Mouse (Mus musculus) bone marrow, adult 2 months (tissue): ENCODE measurements around the gene Gm21731.
"Not testable (repeated sequence)": the region's sequence is repeated elsewhere in the genome, so short reads cannot be mapped to it uniquely, and the experiment has no call there.

Experiments used
- CTCF ChIP-seq: fragments of 200-500 bp; IDR thresholded peaks from 2 replicates; pipeline ENCODE4 v1.5.1; 2011; ENCODE audit warnings: low read length, control low read depth; ENCODE audit not compliant: control insufficient read depth, insufficient read depth
- POLR2A ChIP-seq: fragments of 200-500 bp; IDR thresholded peaks from 2 replicates; pipeline ENCODE4 v1.6.1; 2011; ENCODE audit warnings: low read depth, mild to moderate bottlenecking, control low read depth, low read length, borderline replicate concordance; ENCODE audit not compliant: control insufficient read depth

DNA sequence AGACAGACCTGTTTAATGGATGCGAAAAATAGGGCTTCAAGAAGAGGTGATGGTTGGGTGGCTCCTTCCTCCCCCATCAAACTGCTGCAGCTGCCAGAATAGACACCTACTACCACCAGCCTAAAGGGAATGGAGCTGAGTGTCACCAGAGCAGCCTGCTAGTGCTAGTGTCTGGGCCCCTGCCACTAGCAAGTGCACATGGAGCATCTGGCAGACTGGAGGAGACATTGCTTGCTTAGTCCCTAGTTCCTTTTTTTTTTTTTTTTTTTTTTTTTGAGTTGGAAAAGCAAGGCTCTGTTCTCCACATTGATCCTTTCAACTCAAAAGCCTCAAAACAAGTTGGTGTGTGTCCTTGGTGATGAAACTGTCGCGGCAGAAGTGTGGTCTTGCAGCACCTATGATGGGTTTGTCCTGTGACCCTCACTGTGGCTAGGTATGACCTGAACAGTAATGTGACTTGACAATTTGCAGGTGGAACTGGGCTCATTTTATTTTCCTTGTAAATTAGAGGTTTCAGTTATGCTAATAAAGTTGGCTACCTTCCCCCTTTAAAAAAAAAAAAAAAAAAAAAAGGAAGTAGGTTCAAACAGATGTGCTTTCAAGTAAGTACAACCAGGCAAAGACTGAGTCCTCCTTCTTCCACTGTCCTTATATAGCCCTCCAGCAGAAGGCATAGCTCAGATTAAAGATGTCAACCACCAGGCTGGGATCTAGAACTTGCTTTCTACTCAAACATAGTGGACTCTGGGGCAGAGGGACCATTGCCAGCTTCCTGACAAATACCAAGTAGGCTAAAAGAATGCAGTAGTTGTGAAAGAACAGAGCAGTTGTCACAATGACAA is 20.1 kb downstream of the Gm21731 start:
- TF ChIP-seq CTCF, POLR2A: not testable (repeated sequence)
